Mouse (Mus musculus): ENCODE results near the gene Hist1h2ai. TPM values are rescaled to one million over a fixed set of nuclear protein-coding genes. Genes with fewer than 3 reads are reported as not detected.

Hist1h2ai gene
- polyA plus RNA-seq (2012; ENCODE audit: low replicate concordance): 24.1 and 37.8 TPM in 2 replicates

GRCm38 (mm10) chr13:21715864-21716539 is at the start of gene Hist1h2ai, which contains the start of gene Hist1h2bl:
Hist1h2ai (plus strand) TSS chr13:21716422.
Hist1h2bl (minus strand) TSS chr13:21716143.

GRCm38 (mm10) chr13:21677305-21677704 is 38.9 kb upstream of the Hist1h2ai start, which contains the start of gene Olfr1360:
Olfr1360 (minus strand) TSS chr13:21677405.

GRCm38 (mm10) chr13:21697811-21698210 is 18.4 kb upstream of the Hist1h2ai start, which contains the start of gene Olfr1359:
Olfr1359 (plus strand) TSS chr13:21698111.

GRCm38 (mm10) chr13:21717397-21718357 is 1.5 kb downstream of the Hist1h2ai start, which contains the start of gene Hist1h3h:
Hist1h3h (plus strand) TSS chr13:21717659.

GRCm38 (mm10) chr13:21721757-21722372 is 5.6 kb downstream of the Hist1h2ai start, which contains the start of gene Hist1h2bm:
Hist1h2bm (plus strand) TSS chr13:21722044.

GRCm38 (mm10) chr13:21734906-21735767 is 18.9 kb downstream of the Hist1h2ai start, which contains the start of gene Hist1h4j:
Hist1h4j (plus strand) TSS chr13:21735064.

GRCm38 (mm10) chr13:21750159-21751017 is 34.2 kb downstream of the Hist1h2ai start, which contains the start of gene Hist1h4k:
Hist1h4k (minus strand) TSS chr13:21750505.

GRCm38 (mm10) chr13:21753524-21754285 is 37.5 kb downstream of the Hist1h2ai start, which contains the start of the genes Hist1h2ak and Hist1h2bn:
Hist1h2ak (minus strand) TSS chr13:21753827.
Hist1h2bn (plus strand) TSS chr13:21754123.

Other genes starting within 250 kb of the Hist1h2ai start
- 4.1 and 6.4 TPM in 2 replicates for gene Nkapl, start 247.9 kb upstream of the Hist1h2ai start, polyA plus RNA-seq (2012; ENCODE audit: low replicate concordance)
- not detected in 2 replicates for gene Zkscan4, start 237.5 kb upstream of the Hist1h2ai start, polyA plus RNA-seq (2012; ENCODE audit: low replicate concordance)
- not detected in 2 replicates for gene Gm10065, start 237.0 kb upstream of the Hist1h2ai start, polyA plus RNA-seq (2012; ENCODE audit: low replicate concordance)
- gene AK157302, start 221.2 kb upstream of the Hist1h2ai start, polyA plus RNA-seq (2012; ENCODE audit: low replicate concordance): not detected in 2 replicates
- 8.3 and 12.1 TPM in 2 replicates for gene Gm11273, start 215.0 kb upstream of the Hist1h2ai start, polyA plus RNA-seq (2012; ENCODE audit: low replicate concordance)
- gene Zkscan8, start 185.3 kb upstream of the Hist1h2ai start, polyA plus RNA-seq (2012; ENCODE audit: low replicate concordance): 0.74 and 1.9 TPM in 2 replicates
- not detected in 2 replicates for gene Olfr1366, start 173.6 kb upstream of the Hist1h2ai start, polyA plus RNA-seq (2012; ENCODE audit: low replicate concordance)
- not detected in 2 replicates for gene Olfr1535, start 156.5 kb upstream of the Hist1h2ai start, polyA plus RNA-seq (2012; ENCODE audit: low replicate concordance)
- gene Olfr1364, start 134.7 kb upstream of the Hist1h2ai start, polyA plus RNA-seq (2012; ENCODE audit: low replicate concordance): not detected in 2 replicates
- gene Olfr1362, start 102.4 kb upstream of the Hist1h2ai start, polyA plus RNA-seq (2012; ENCODE audit: low replicate concordance): not detected in 2 replicates
- gene Olfr11, start 73.9 kb upstream of the Hist1h2ai start, polyA plus RNA-seq (2012; ENCODE audit: low replicate concordance): not detected in 2 replicates
- gene Olfr1361, start 53.0 kb upstream of the Hist1h2ai start, polyA plus RNA-seq (2012; ENCODE audit: low replicate concordance): not detected in 2 replicates
- not detected in 2 replicates for gene Olfr1360, start 39.0 kb upstream of the Hist1h2ai start, polyA plus RNA-seq (2012; ENCODE audit: low replicate concordance)
- gene Olfr1359, start 18.3 kb upstream of the Hist1h2ai start, polyA plus RNA-seq (2012; ENCODE audit: low replicate concordance): not detected in 2 replicates
- gene Hist1h2bl, start 279 bp upstream of the Hist1h2ai start, polyA plus RNA-seq (2012; ENCODE audit: low replicate concordance): 5.9 and 13.2 TPM in 2 replicates
- 93.1 and 144 TPM in 2 replicates for gene Hist1h3h, start 1.2 kb downstream of the Hist1h2ai start, polyA plus RNA-seq (2012; ENCODE audit: low replicate concordance)
- 3.5 and 3.9 TPM in 2 replicates for gene Hist1h2bm, start 5.6 kb downstream of the Hist1h2ai start, polyA plus RNA-seq (2012; ENCODE audit: low replicate concordance)
- 6.0 and 8.5 TPM in 2 replicates for gene Hist1h4j, start 18.6 kb downstream of the Hist1h2ai start, polyA plus RNA-seq (2012; ENCODE audit: low replicate concordance)
- 44.9 and 90.4 TPM in 2 replicates for gene Hist1h4k, start 34.1 kb downstream of the Hist1h2ai start, polyA plus RNA-seq (2012; ENCODE audit: low replicate concordance)
- 161 and 169 TPM in 2 replicates for gene Hist1h2ak, start 37.4 kb downstream of the Hist1h2ai start, polyA plus RNA-seq (2012; ENCODE audit: low replicate concordance)
- gene Hist1h2bn, start 37.7 kb downstream of the Hist1h2ai start, polyA plus RNA-seq (2012; ENCODE audit: low replicate concordance): 5.3 and 11.0 TPM in 2 replicates
- gene Hist1h1b, start 64.2 kb downstream of the Hist1h2ai start, polyA plus RNA-seq (2012; ENCODE audit: low replicate concordance): 3.5 and 3.7 TPM in 2 replicates
- 8.4 and 51.9 TPM in 2 replicates for gene Hist1h3i, start 66.9 kb downstream of the Hist1h2ai start, polyA plus RNA-seq (2012; ENCODE audit: low replicate concordance)
- gene Hist1h2an, start 70.8 kb downstream of the Hist1h2ai start, polyA plus RNA-seq (2012; ENCODE audit: low replicate concordance): 52.7 and 74.5 TPM in 2 replicates
- 3.2 and 6.2 TPM in 2 replicates for gene Hist1h2bp, start 71.0 kb downstream of the Hist1h2ai start, polyA plus RNA-seq (2012; ENCODE audit: low replicate concordance)
- 6.5 and 15.6 TPM in 2 replicates for gene Hist1h2bq, start 93.8 kb downstream of the Hist1h2ai start, polyA plus RNA-seq (2012; ENCODE audit: low replicate concordance)
- 23,509 and 33,455 TPM in 2 replicates for gene Hist1h2ao, start 94.0 kb downstream of the Hist1h2ai start, polyA plus RNA-seq (2012; ENCODE audit: low replicate concordance)
- 65.5 and 70.3 TPM in 2 replicates for gene Hist1h4m, start 95.3 kb downstream of the Hist1h2ai start, polyA plus RNA-seq (2012; ENCODE audit: low replicate concordance)
- gene Hist1h4n, start 115.8 kb downstream of the Hist1h2ai start, polyA plus RNA-seq (2012; ENCODE audit: low replicate concordance): 2.9 and 3.1 TPM in 2 replicates
- gene Hist1h2ap, start 117.1 kb downstream of the Hist1h2ai start, polyA plus RNA-seq (2012; ENCODE audit: low replicate concordance): 6,280 and 19,065 TPM in 2 replicates
- 6.3 and 15.4 TPM in 2 replicates for gene Hist1h2br, start 117.3 kb downstream of the Hist1h2ai start, polyA plus RNA-seq (2012; ENCODE audit: low replicate concordance)
- gene Zfp184, start 228.7 kb downstream of the Hist1h2ai start, polyA plus RNA-seq (2012; ENCODE audit: low replicate concordance): not detected in 2 replicates